Mouse (Mus musculus): ENCODE measurements around the gene Trpc1. TPM values are rescaled to one million over a fixed set of nuclear protein-coding genes. Genes with fewer than 3 reads are reported as not detected.
A peak's percentile ranks its signal among the peaks of the same experiment; 100 is the strongest.

Gene Trpc1
- total RNA-seq (2017): 0.56 and 3.2 TPM in 2 replicates

- ATAC-seq (replicated peaks in 1 of 2; ENCODE audit: insufficient read depth in 1 of 2, low FRiP score in 2 of 2, low TSS enrichment in 1 of 2, low read depth in 1 of 2, poor library complexity in 2 of 2, severe bottlenecking in 2 of 2): peak; percentile 94 to 98
Observed at GRCm38 (mm10) chr9:95750037-95750511, at the start of gene Trpc1. Gene Trpc1 (minus strand): TSS chr9:95750375.

- no peak for ATAC-seq (replicated peaks in 1 of 2; ENCODE audit: insufficient read depth in 1 of 2, low FRiP score in 2 of 2, low TSS enrichment in 1 of 2, low read depth in 1 of 2, poor library complexity in 2 of 2, severe bottlenecking in 2 of 2)
Observed at GRCm38 (mm10) chr9:95796323-95796722, 46.1 kb upstream of the Trpc1 start.

- no peak for ATAC-seq (replicated peaks in 1 of 2; ENCODE audit: insufficient read depth in 1 of 2, low FRiP score in 2 of 2, low TSS enrichment in 1 of 2, low read depth in 1 of 2, poor library complexity in 2 of 2, severe bottlenecking in 2 of 2)
Observed at GRCm38 (mm10) chr9:95795844-95796243, 45.7 kb upstream of the Trpc1 start.

GRCm38 (mm10) chr9:95795077-95795784 lies 45.1 kb upstream of the Trpc1 start:
- no peak for ATAC-seq (replicated peaks in 1 of 2; ENCODE audit: insufficient read depth in 1 of 2, low FRiP score in 2 of 2, low TSS enrichment in 1 of 2, low read depth in 1 of 2, poor library complexity in 2 of 2, severe bottlenecking in 2 of 2)

GRCm38 (mm10) chr9:95793986-95794744 lies 44.0 kb upstream of the Trpc1 start:
- no peak for ATAC-seq (replicated peaks in 1 of 2; ENCODE audit: insufficient read depth in 1 of 2, low FRiP score in 2 of 2, low TSS enrichment in 1 of 2, low read depth in 1 of 2, poor library complexity in 2 of 2, severe bottlenecking in 2 of 2)

- no peak for ATAC-seq (replicated peaks in 1 of 2; ENCODE audit: insufficient read depth in 1 of 2, low FRiP score in 2 of 2, low TSS enrichment in 1 of 2, low read depth in 1 of 2, poor library complexity in 2 of 2, severe bottlenecking in 2 of 2)
Observed at GRCm38 (mm10) chr9:95784888-95785511, 34.8 kb upstream of the Trpc1 start.

- ATAC-seq (replicated peaks in 1 of 2; ENCODE audit: insufficient read depth in 1 of 2, low FRiP score in 2 of 2, low TSS enrichment in 1 of 2, low read depth in 1 of 2, poor library complexity in 2 of 2, severe bottlenecking in 2 of 2): no peak
Observed at GRCm38 (mm10) chr9:95783646-95784293, 33.6 kb upstream of the Trpc1 start.

GRCm38 (mm10) chr9:95771671-95772070 lies 21.5 kb upstream of the Trpc1 start:
- no peak for ATAC-seq (replicated peaks in 1 of 2; ENCODE audit: insufficient read depth in 1 of 2, low FRiP score in 2 of 2, low TSS enrichment in 1 of 2, low read depth in 1 of 2, poor library complexity in 2 of 2, severe bottlenecking in 2 of 2)

- no peak for ATAC-seq (replicated peaks in 1 of 2; ENCODE audit: insufficient read depth in 1 of 2, low FRiP score in 2 of 2, low TSS enrichment in 1 of 2, low read depth in 1 of 2, poor library complexity in 2 of 2, severe bottlenecking in 2 of 2)
Observed at GRCm38 (mm10) chr9:95763218-95763617, 13.0 kb upstream of the Trpc1 start.

GRCm38 (mm10) chr9:95762228-95762627 lies 12.1 kb upstream of the Trpc1 start:
- no peak for ATAC-seq (replicated peaks in 1 of 2; ENCODE audit: insufficient read depth in 1 of 2, low FRiP score in 2 of 2, low TSS enrichment in 1 of 2, low read depth in 1 of 2, poor library complexity in 2 of 2, severe bottlenecking in 2 of 2)

GRCm38 (mm10) chr9:95761381-95761780 lies 11.2 kb upstream of the Trpc1 start:
- no peak for ATAC-seq (replicated peaks in 1 of 2; ENCODE audit: insufficient read depth in 1 of 2, low FRiP score in 2 of 2, low TSS enrichment in 1 of 2, low read depth in 1 of 2, poor library complexity in 2 of 2, severe bottlenecking in 2 of 2)

- ATAC-seq (replicated peaks in 1 of 2; ENCODE audit: insufficient read depth in 1 of 2, low FRiP score in 2 of 2, low TSS enrichment in 1 of 2, low read depth in 1 of 2, poor library complexity in 2 of 2, severe bottlenecking in 2 of 2): no peak
Observed at GRCm38 (mm10) chr9:95750746-95751145, 571 bp upstream of the Trpc1 start.

GRCm38 (mm10) chr9:95749461-95749928 lies 680 bp downstream of the Trpc1 start:
- no peak for ATAC-seq (replicated peaks in 1 of 2; ENCODE audit: insufficient read depth in 1 of 2, low FRiP score in 2 of 2, low TSS enrichment in 1 of 2, low read depth in 1 of 2, poor library complexity in 2 of 2, severe bottlenecking in 2 of 2)

GRCm38 (mm10) chr9:95747298-95747697 lies 2.9 kb downstream of the Trpc1 start:
- ATAC-seq (replicated peaks in 1 of 2; ENCODE audit: insufficient read depth in 1 of 2, low FRiP score in 2 of 2, low TSS enrichment in 1 of 2, low read depth in 1 of 2, poor library complexity in 2 of 2, severe bottlenecking in 2 of 2): no peak

- ATAC-seq (replicated peaks in 1 of 2; ENCODE audit: insufficient read depth in 1 of 2, low FRiP score in 2 of 2, low TSS enrichment in 1 of 2, low read depth in 1 of 2, poor library complexity in 2 of 2, severe bottlenecking in 2 of 2): peak; percentile 45 to 46; a peak in 2 of 4 replicates
Observed at GRCm38 (mm10) chr9:95744845-95745613, 5.1 kb downstream of the Trpc1 start.

GRCm38 (mm10) chr9:95736238-95736637 lies 13.9 kb downstream of the Trpc1 start:
- no peak for ATAC-seq (replicated peaks in 1 of 2; ENCODE audit: insufficient read depth in 1 of 2, low FRiP score in 2 of 2, low TSS enrichment in 1 of 2, low read depth in 1 of 2, poor library complexity in 2 of 2, severe bottlenecking in 2 of 2)

- ATAC-seq (replicated peaks in 1 of 2; ENCODE audit: insufficient read depth in 1 of 2, low FRiP score in 2 of 2, low TSS enrichment in 1 of 2, low read depth in 1 of 2, poor library complexity in 2 of 2, severe bottlenecking in 2 of 2): no peak
Observed at GRCm38 (mm10) chr9:95712574-95712973, 37.6 kb downstream of the Trpc1 start.

All from hematopoietic stem cell, adult 5-6 weeks (primary cell).